Mouse (Mus musculus) lung, postnatal 0 days (tissue): ENCODE measurements at regions not wholly inside any gene's neighbourhood (a gene's known extent, or its start where the extent isn't known, plus 50 kb on each side); places are given as distances from the start of the nearest gene placed in this dataset.

Source experiments
- CTCF ChIP-seq: IDR thresholded peaks from 2 replicates; pipeline ENCODE4 v1.5.1; 2016; ENCODE audit warnings: antibody characterized with exemption, mild to moderate bottlenecking
- EP300 ChIP-seq: IDR thresholded peaks from 2 replicates; pipeline ENCODE4 v1.6.1; 2016; ENCODE audit warnings: antibody characterized with exemption, mild to moderate bottlenecking, control low read depth

DNA sequence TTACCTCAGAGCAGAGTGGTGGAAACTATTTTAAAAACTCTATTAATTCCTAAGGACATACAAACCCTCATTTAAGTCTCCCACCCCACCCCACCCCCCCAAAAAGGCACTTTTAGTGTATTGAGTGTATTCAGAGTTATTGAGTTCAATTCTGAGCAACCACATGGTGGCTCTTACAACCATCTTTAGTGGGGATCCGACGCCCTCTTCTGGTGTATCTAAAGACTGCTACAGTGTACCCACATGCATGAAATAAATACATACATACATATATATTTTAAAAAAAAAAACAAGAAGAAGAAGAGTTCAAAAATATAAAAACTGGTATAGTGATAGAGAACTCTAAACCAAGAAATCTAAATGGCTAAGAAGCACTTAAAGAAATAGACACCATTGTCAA, 107.9 kb downstream of the Zfp97 start:
- TF ChIP-seq CTCF (no peak), EP300 (no peak)
